In genomic region chr1:74031771-74032609, GRCm38 (mm10) we compare ENCODE assay signal across 10 mouse cellular contexts.
DNase-seq lines count a peak whose midpoint lies in the region; ATAC-seq lines count a peak whose summit lies in the region.
"Had no signal": no experiment of that assay in that cellular context is flagged by ENCODE, and none has a peak within 500 bp of the region (broad histone marks: within the 10 kb centered on the region; RNA-seq: fewer than 3 reads in every experiment).

No protein-coding gene starts in this region.

- H3K4me3 ChIP-seq in midbrain, embryonic 15.5 days: no peak overlapping the region
- no peak overlapping the region for H3K4me3 ChIP-seq in midbrain, embryonic 13.5 days (replicated peaks)
- H3K4me3 ChIP-seq in limb, embryonic 12.5 days (replicated peaks): no peak overlapping the region
- H3K4me3 ChIP-seq in stomach, embryonic 15.5 days (replicated peaks): no peak overlapping the region
- H3K4me3 ChIP-seq: erythroblast, embryonic 14.5 days had no signal

- no peaks in the 10 kb centered on the region for H3K36me3 ChIP-seq in midbrain, embryonic 15.5 days (replicated peaks)
- no peaks in the 10 kb centered on the region for H3K36me3 ChIP-seq in midbrain, embryonic 13.5 days
- H3K36me3 ChIP-seq in limb, embryonic 12.5 days: no peaks in the 10 kb centered on the region
- H3K36me3 ChIP-seq in stomach, embryonic 15.5 days: no peaks in the 10 kb centered on the region
- H3K36me3 ChIP-seq: G1E had no signal

- intact Hi-C loops in heart, postnatal 14 days (cut with DNase I): loop anchor here (5.0 kb wide), 1 partner anchor 35 kb away; no protein-coding TSS in a partner anchor

- H3K27me3 ChIP-seq in midbrain, embryonic 15.5 days (replicated peaks): 0 out of 2 replicates have a peak, but pooled peaks cover 5% of the 10 kb centered on the region
- peaks cover 16% of the 10 kb centered on the region for H3K27me3 ChIP-seq in midbrain, embryonic 13.5 days
- no peaks in the 10 kb centered on the region for H3K27me3 ChIP-seq in limb, embryonic 12.5 days
- H3K27me3 ChIP-seq in stomach, embryonic 15.5 days (replicated peaks): no peaks in the 10 kb centered on the region

- peaks cover 17% of the 10 kb centered on the region for H3K4me1 ChIP-seq in midbrain, embryonic 15.5 days
- peaks cover 26% of the 10 kb centered on the region for H3K4me1 ChIP-seq in midbrain, embryonic 13.5 days (replicated peaks)
- H3K4me1 ChIP-seq in limb, embryonic 12.5 days (replicated peaks): peaks cover 94% of the 10 kb centered on the region
- H3K4me1 ChIP-seq in stomach, embryonic 15.5 days: peaks cover 64% of the 10 kb centered on the region

- 85% methylated on average over 9 of the region's 9 CpGs for WGBS in midbrain, embryonic 15.5 days
- 85% methylated on average over 9 of the region's 9 CpGs for WGBS in midbrain, embryonic 13.5 days
- WGBS in limb, embryonic 12.5 days: 67% methylated on average over 9 of the region's 9 CpGs
- 63% methylated on average over 9 of the region's 9 CpGs for WGBS in stomach, embryonic 15.5 days

- ATAC-seq in midbrain, embryonic 15.5 days (replicated peaks): no peak
- no peak for ATAC-seq in midbrain, embryonic 13.5 days
- no peak for ATAC-seq in limb, embryonic 12.5 days (ENCODE audit: insufficient number of reproducible peaks, insufficient read depth, low FRiP score, low TSS enrichment, low read depth)
- no peak for ATAC-seq in stomach, embryonic 15.5 days (ENCODE audit: insufficient read depth, low FRiP score, low read depth)
- no peak for ATAC-seq in frontal cortex, adult (ENCODE audit: low TSS enrichment)
- no peak for ATAC-seq in erythroblast, adult 5-6 weeks (replicated peaks; ENCODE audit: low FRiP score, poor library complexity, severe bottlenecking)

- H3K4me2 ChIP-seq in midbrain, embryonic 15.5 days: no peak overlapping the region
- no peak overlapping the region for H3K4me2 ChIP-seq in midbrain, embryonic 13.5 days (replicated peaks)
- H3K4me2 ChIP-seq in limb, embryonic 12.5 days: peak overlapping the region; percentile 15; the same call in 1 of the 2 replicates
- no peak overlapping the region for H3K4me2 ChIP-seq in stomach, embryonic 15.5 days

- H3K9me3 ChIP-seq in midbrain, embryonic 15.5 days: no peaks in the 10 kb centered on the region
- no peaks in the 10 kb centered on the region for H3K9me3 ChIP-seq in midbrain, embryonic 13.5 days
- no peaks in the 10 kb centered on the region for H3K9me3 ChIP-seq in limb, embryonic 12.5 days
- H3K9me3 ChIP-seq in stomach, embryonic 15.5 days: no peaks in the 10 kb centered on the region
- H3K9me3 ChIP-seq: G1E had no signal

- peak overlapping the region; percentile 17; the same call in 1 of the 2 replicates for H3K27ac ChIP-seq in midbrain, embryonic 15.5 days
- H3K27ac ChIP-seq in midbrain, embryonic 13.5 days: no peak overlapping the region
- peak overlapping the region; percentile 86 for H3K27ac ChIP-seq in limb, embryonic 12.5 days
- peak overlapping the region; percentile 63; the same call in 1 of the 2 replicates for H3K27ac ChIP-seq in stomach, embryonic 15.5 days

- H3K9ac ChIP-seq in midbrain, embryonic 15.5 days: no peak overlapping the region
- H3K9ac ChIP-seq in midbrain, embryonic 13.5 days (replicated peaks): no peak overlapping the region
- H3K9ac ChIP-seq in limb, embryonic 12.5 days (replicated peaks): no peak overlapping the region
- H3K9ac ChIP-seq in stomach, embryonic 15.5 days: no peak overlapping the region

- peak; percentile 62 to 68 for DNase-seq in heart, postnatal 14 days
- DNase-seq in layer of hippocampus, postnatal 14 days (ENCODE audit: low spot score in 2 of 2): no peak

Comparison
In these comparisons a context has a peak if more than half of its experiments do, and no peak if none do; other contexts are left out.
1. DNase-seq: peak in heart, postnatal 14 days (2 of 2); none in layer of hippocampus, postnatal 14 days (0 of 2).